Mouse (Mus musculus) forebrain, embryonic 16.5 days (tissue): ENCODE measurements around the gene Sesn2. TPM values are rescaled to one million over a fixed set of nuclear protein-coding genes. Genes with fewer than 3 reads are reported as not detected.

ENCODE experiments used
- ATAC-seq: fragments of 200-750 bp; cut with Nextera tagmentation; 2 replicates; pipeline ENCODE4 v1.8.0; 2017; ENCODE audit warnings: mild to moderate bottlenecking, moderate library complexity
- H3K27ac ChIP-seq: fragments of 300-500 bp; sonication (generic); 2 replicates; pipeline ENCODE4 v1.5.1; 2014; ENCODE audit warnings: low read length, control low read depth
- H3K27me3 ChIP-seq: fragments of 300-500 bp; sonication (generic); replicated peaks from 2 replicates; pipeline ENCODE4 v1.6.1; 2014; ENCODE audit warnings: low read length; ENCODE audit not compliant: control insufficient read depth, insufficient read depth
- H3K36me3 ChIP-seq: fragments of 300-500 bp; sonication (generic); 2 replicates; pipeline ENCODE4 v1.6.1; 2014; ENCODE audit not compliant: control insufficient read depth, insufficient read depth
- H3K4me1 ChIP-seq: fragments of 300-500 bp; sonication (generic); replicated peaks from 2 replicates; pipeline ENCODE4 v1.6.1; 2014; ENCODE audit warnings: low read length; ENCODE audit not compliant: control insufficient read depth, insufficient read depth
- H3K4me2 ChIP-seq: fragments of 300-500 bp; sonication (generic); 2 replicates; pipeline ENCODE4 v1.6.1; 2014; ENCODE audit warnings: mild to moderate bottlenecking, low read length, control low read depth
- H3K4me3 ChIP-seq: fragments of 300-500 bp; sonication (generic); replicated peaks from 2 replicates; pipeline ENCODE4 v1.5.1; 2014; ENCODE audit warnings: mild to moderate bottlenecking, low read length, control low read depth
- H3K9ac ChIP-seq: fragments of 300-500 bp; sonication (generic); replicated peaks from 2 replicates; pipeline ENCODE4 v1.6.1; 2014; ENCODE audit warnings: low read depth, low read length, control low read depth
- H3K9me3 ChIP-seq: fragments of 300-500 bp; sonication (generic); 2 replicates; pipeline ENCODE4 v1.6.1; 2016; ENCODE audit warnings: low read length; ENCODE audit not compliant: control insufficient read depth
- WGBS: fragments of 180-500 bp; shearing (Covaris S2); extraction: QIAGEN DNeasy Blood & Tissue Kit; methylation state at CpG from one replicate; pipeline ENCODE4 v1.1.7; 2014; 5-methylcytosine and 5-hydroxymethylcytosine counted together
- polyA plus RNA-seq: library from polyadenylated mRNA; unstranded; fragments of >200 nt; fragmentation: Nextera tagmentation; extraction: Ambion mirVana; gene quantifications from 2 replicates; pipeline ENCODE4 v1.2.1, GENCODE M21; 2015

The Sesn2 gene
- polyA plus RNA-seq, 1 experiment from 2014 or later: 8.3 TPM

- no peaks in the 10 kb centered on the region for H3K36me3 ChIP-seq
- no peaks in the 10 kb centered on the region for H3K9me3 ChIP-seq
- ATAC-seq: no peak
- H3K27ac ChIP-seq: no peak overlapping the region
- no peak overlapping the region for H3K4me3 ChIP-seq
- peaks cover 6% of the 10 kb centered on the region for H3K4me1 ChIP-seq
- 29% methylated on average over 10 of the region's 10 CpGs for WGBS
- H3K27me3 ChIP-seq: no peaks in the 10 kb centered on the region
- no peak overlapping the region for H3K4me2 ChIP-seq
- no peak overlapping the region for H3K9ac ChIP-seq
Observed at GRCm38 (mm10) chr4:132505800-132506199, 4.5 kb downstream of the Sesn2 start.

GRCm38 (mm10) chr4:132505034-132505738 lies 5.1 kb downstream of the Sesn2 start:
- H3K9me3 ChIP-seq: no peaks in the 10 kb centered on the region
- H3K4me3 ChIP-seq: no peak overlapping the region
- no peak for ATAC-seq
- H3K27me3 ChIP-seq: no peaks in the 10 kb centered on the region
- WGBS: 66% methylated on average over 6 of the region's 6 CpGs
- no peak overlapping the region for H3K27ac ChIP-seq
- peaks cover 6% of the 10 kb centered on the region for H3K4me1 ChIP-seq
- no peak overlapping the region for H3K9ac ChIP-seq
- no peak overlapping the region for H3K4me2 ChIP-seq
- no peaks in the 10 kb centered on the region for H3K36me3 ChIP-seq

- H3K27me3 ChIP-seq: no peaks in the 10 kb centered on the region
- no peaks in the 10 kb centered on the region for H3K36me3 ChIP-seq
- H3K4me2 ChIP-seq: no peak overlapping the region
- no peak overlapping the region for H3K27ac ChIP-seq
- H3K4me3 ChIP-seq: no peak overlapping the region
- H3K9ac ChIP-seq: no peak overlapping the region
- H3K9me3 ChIP-seq: no peaks in the 10 kb centered on the region
- no peak for ATAC-seq
- 87% methylated on average over 11 of the region's 11 CpGs for WGBS
- H3K4me1 ChIP-seq: no peaks in the 10 kb centered on the region
Observed at GRCm38 (mm10) chr4:132503344-132503743, 7.0 kb downstream of the Sesn2 start.

GRCm38 (mm10) chr4:132501639-132502038 lies 8.7 kb downstream of the Sesn2 start:
- Histone ChIP-seq H3K9ac (no peak overlapping the region), H3K4me3 (no peak overlapping the region), H3K27ac (no peak overlapping the region), H3K4me1 (no peaks in the 10 kb centered on the region), H3K4me2 (no peak overlapping the region), H3K27me3 (no peaks in the 10 kb centered on the region), H3K9me3 (no peaks in the 10 kb centered on the region), H3K36me3 (no peaks in the 10 kb centered on the region)
- ATAC-seq: no peak
- WGBS: 94% methylated on average over 6 of the region's 6 CpGs

GRCm38 (mm10) chr4:132494271-132494918 lies 15.9 kb downstream of the Sesn2 start:
- Histone ChIP-seq H3K9ac (no peak overlapping the region), H3K4me3 (no peak overlapping the region), H3K9me3 (no peaks in the 10 kb centered on the region), H3K27me3 (no peaks in the 10 kb centered on the region), H3K27ac (no peak overlapping the region), H3K4me2 (no peak overlapping the region), H3K4me1 (peaks cover 6% of the 10 kb centered on the region; the same call in 1 of the 2 replicates), H3K36me3 (no peaks in the 10 kb centered on the region)
- ATAC-seq: no peak
- 92% methylated on average over 20 of the region's 20 CpGs for WGBS

GRCm38 (mm10) chr4:132492178-132493060 lies 17.9 kb downstream of the Sesn2 start:
- Histone ChIP-seq H3K4me3 (no peak overlapping the region), H3K27me3 (no peaks in the 10 kb centered on the region), H3K36me3 (no peaks in the 10 kb centered on the region), H3K4me1 (peaks cover 6% of the 10 kb centered on the region; the same call in 1 of the 2 replicates), H3K27ac (no peak overlapping the region), H3K9ac (no peak overlapping the region), H3K9me3 (no peaks in the 10 kb centered on the region), H3K4me2 (no peak overlapping the region)
- 63% methylated on average over 10 of the region's 10 CpGs for WGBS
- ATAC-seq: no peak

GRCm38 (mm10) chr4:132491748-132492147 lies 18.6 kb downstream of the Sesn2 start:
- no peak for ATAC-seq
- H3K4me2 ChIP-seq: no peak overlapping the region
- WGBS: 94% methylated on average over 6 of the region's 6 CpGs
- H3K27me3 ChIP-seq: no peaks in the 10 kb centered on the region
- H3K9me3 ChIP-seq: no peaks in the 10 kb centered on the region
- H3K36me3 ChIP-seq: no peaks in the 10 kb centered on the region
- no peak overlapping the region for H3K9ac ChIP-seq
- H3K4me1 ChIP-seq: peaks cover 6% of the 10 kb centered on the region; the same call in 1 of the 2 replicates
- no peak overlapping the region for H3K27ac ChIP-seq
- no peak overlapping the region for H3K4me3 ChIP-seq

- Histone ChIP-seq H3K36me3 (no peaks in the 10 kb centered on the region), H3K4me2 (no peak overlapping the region), H3K27ac (no peak overlapping the region), H3K9ac (no peak overlapping the region), H3K4me1 (peaks cover 6% of the 10 kb centered on the region; the same call in 1 of the 2 replicates), H3K27me3 (no peaks in the 10 kb centered on the region), H3K4me3 (no peak overlapping the region), H3K9me3 (no peaks in the 10 kb centered on the region)
- 90% methylated on average over 8 of the region's 8 CpGs for WGBS
- no peak for ATAC-seq
Observed at GRCm38 (mm10) chr4:132491057-132491456, 19.2 kb downstream of the Sesn2 start.
